Mouse (Mus musculus): ENCODE data around the gene Rab36.

DNA sequence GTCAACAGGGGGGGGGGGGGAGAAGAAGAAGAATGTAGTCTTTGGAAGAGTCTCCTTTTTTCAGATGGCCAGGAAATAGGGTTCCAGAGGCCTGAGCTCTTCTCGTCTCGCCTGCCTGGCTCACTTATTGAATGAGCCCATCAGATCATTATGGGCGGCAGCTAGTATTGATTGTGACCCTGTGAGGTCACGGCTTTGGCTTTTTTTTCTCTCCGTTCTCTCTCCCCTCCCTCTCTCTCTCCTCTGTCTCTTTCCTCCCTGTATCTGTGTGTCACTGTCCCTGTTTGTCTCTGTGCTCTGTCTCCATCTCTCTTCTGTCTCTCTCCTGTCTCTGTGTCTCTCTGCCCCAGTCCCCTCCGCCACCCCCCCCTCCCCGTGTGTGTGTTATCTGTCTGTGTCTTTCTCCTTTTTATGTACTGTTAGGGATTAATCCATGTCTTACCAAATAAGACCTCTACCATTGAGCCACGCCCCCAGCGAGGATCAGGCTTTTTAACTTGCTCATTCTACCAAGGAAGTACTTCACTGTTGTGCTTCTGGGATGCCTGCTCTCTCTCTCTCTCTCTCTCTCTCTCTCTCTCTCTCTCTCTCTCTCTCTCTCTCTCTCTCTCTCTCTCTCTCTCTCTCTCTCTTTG lies 22.0 kb downstream of the Rab36 start:
- TF ChIP-seq POLR2A (IDR thresholded peaks at IDR 0.05; ENCODE audit: extremely low read depth, insufficient read depth, low read length) (no peak), CTCF (IDR thresholded peaks at IDR 0.05; ENCODE audit: extremely low read depth, insufficient read depth, low read length) (no peak)

Data from cortical plate, adult 2 months (tissue).